Mouse (Mus musculus) retina, embryonic 14.5 days (tissue): ENCODE results near the gene Arhgef40.

Source experiments
- DNase-seq: peaks from one replicate; pipeline ENCODE4 v3.0.0-alpha.2; 2015; ENCODE audit warnings: low spot score

Gene Arhgef40

GRCm38 (mm10) chr14:52003981-52004495 lies 19.5 kb downstream of the Arhgef40 start:
- peak; percentile 59 for DNase-seq

- no peak for DNase-seq
Observed at GRCm38 (mm10) chr14:52005141-52005540, 20.6 kb downstream of the Arhgef40 start.

- DNase-seq = no peak
Observed at GRCm38 (mm10) chr14:52005616-52006015, 21.1 kb downstream of the Arhgef40 start.

- DNase-seq = peak; percentile 53
Observed at GRCm38 (mm10) chr14:52006241-52006640, 21.7 kb downstream of the Arhgef40 start.

- no peak for DNase-seq
Observed at GRCm38 (mm10) chr14:52006771-52007170, 22.3 kb downstream of the Arhgef40 start.

- peak; percentile 95 for DNase-seq
Observed at GRCm38 (mm10) chr14:52008321-52009203, 24.0 kb downstream of the Arhgef40 start.

GRCm38 (mm10) chr14:52009361-52009760 lies 24.8 kb downstream of the Arhgef40 start:
- DNase-seq = no peak

GRCm38 (mm10) chr14:52009841-52010240 lies 25.3 kb downstream of the Arhgef40 start:
- peak; percentile 41 for DNase-seq

GRCm38 (mm10) chr14:52010446-52011111 lies 26.1 kb downstream of the Arhgef40 start:
- peak; percentile 95 for DNase-seq

GRCm38 (mm10) chr14:52011683-52012082 lies 27.2 kb downstream of the Arhgef40 start:
- no peak for DNase-seq

GRCm38 (mm10) chr14:52012085-52012484 lies 27.6 kb downstream of the Arhgef40 start:
- DNase-seq = peak; percentile 22

GRCm38 (mm10) chr14:52012553-52012952 lies 28.0 kb downstream of the Arhgef40 start:
- DNase-seq = no peak

- DNase-seq = no peak
Observed at GRCm38 (mm10) chr14:52013021-52013610, 28.6 kb downstream of the Arhgef40 start.

- peak; percentile 69 for DNase-seq
Observed at GRCm38 (mm10) chr14:52013771-52014219, 29.3 kb downstream of the Arhgef40 start.

- DNase-seq = no peak
Observed at GRCm38 (mm10) chr14:52014271-52014760, 29.8 kb downstream of the Arhgef40 start.

- peak; percentile 78 for DNase-seq
Observed at GRCm38 (mm10) chr14:52014761-52015311, 30.3 kb downstream of the Arhgef40 start.

GRCm38 (mm10) chr14:52015445-52016100 lies 31.1 kb downstream of the Arhgef40 start, which contains the start of gene Tmem253:
Gene Tmem253, plus strand, starts transcription at chr14:52015658.
- DNase-seq = no peak

GRCm38 (mm10) chr14:52016625-52017405 lies 32.3 kb downstream of the Arhgef40 start:
- no peak for DNase-seq

GRCm38 (mm10) chr14:52017662-52018061 lies 33.1 kb downstream of the Arhgef40 start:
- DNase-seq = no peak

GRCm38 (mm10) chr14:52018248-52019050 lies 33.9 kb downstream of the Arhgef40 start:
- no peak for DNase-seq
